Mouse (Mus musculus) liver, adult 2 months (tissue): ENCODE measurements around the gene Siglecf.

Source experiments
- CTCF ChIP-seq: fragments of 200-500 bp; IDR thresholded peaks from 2 replicates; pipeline ENCODE4 v1.5.1; 2011; ENCODE audit warnings: low read depth, low read length, control low read depth
- POLR2A ChIP-seq: fragments of 200-500 bp; IDR thresholded peaks from 2 replicates; pipeline ENCODE4 v1.6.1; 2011; ENCODE audit warnings: low read length, control low read depth; ENCODE audit not compliant: insufficient read depth; ENCODE audit errors: extremely low read depth

- TF ChIP-seq POLR2A (no peak), CTCF (no peak)
Measured at GRCm38 (mm10) chr7:43392349-43393121, 41.4 kb downstream of the Siglecf start.
